9 mouse cellular contexts compared by ENCODE assay signal in genomic region chr19:38086948-38087551, GRCm38 (mm10). TPM values are rescaled to one million over a fixed set of nuclear protein-coding genes. Genes with fewer than 3 reads are reported as not detected.
DNase-seq lines count a peak whose midpoint lies in the region; ATAC-seq and TF ChIP-seq lines count a peak whose summit lies in the region.
"Had no signal": no experiment of that assay in that cellular context is flagged by ENCODE, and none has a peak within 500 bp of the region (broad histone marks: within the 10 kb centered on the region; RNA-seq: fewer than 3 reads in every experiment).

No protein-coding gene starts in this region.

- H3K4me3 ChIP-seq in heart, embryonic 11.5 days (ENCODE audit: low read depth, low read length) = no peak overlapping the region
- no peak overlapping the region for H3K4me3 ChIP-seq in kidney, embryonic 16.5 days (ENCODE audit: low read length)
- H3K4me3 ChIP-seq in lung, adult 2 months (replicated peaks; ENCODE audit: extremely low read depth, low read depth, low read length) = no peak overlapping the region

- H3K9me3 ChIP-seq in heart, embryonic 11.5 days (replicated peaks; ENCODE audit: control insufficient read depth, low read length) = no peaks in the 10 kb centered on the region
- H3K9me3 ChIP-seq in kidney, embryonic 16.5 days (ENCODE audit: low read length) = no peaks in the 10 kb centered on the region

- no peak for ATAC-seq in heart, embryonic 11.5 days (replicated peaks; ENCODE audit: insufficient number of reproducible peaks, low FRiP score, low TSS enrichment)
- peak; percentile 51 for ATAC-seq in granulocyte monocyte progenitor cell, adult 5-6 weeks (replicated peaks; ENCODE audit: poor library complexity, severe bottlenecking)
- peak; percentile 84 for ATAC-seq in kidney, embryonic 16.5 days (ENCODE audit: low FRiP score, low TSS enrichment)
- ATAC-seq in megakaryocyte-erythroid progenitor cell, adult 5-6 weeks (replicated peaks; ENCODE audit: low FRiP score, low TSS enrichment, poor library complexity, severe bottlenecking) = no peak

- 52% methylated on average over 11 of the region's 11 CpGs for WGBS in heart, embryonic 11.5 days (ENCODE audit: insufficient replicate concordance)
- WGBS in kidney, embryonic 16.5 days = 52% methylated on average over 11 of the region's 11 CpGs
- 39% methylated on average over 11 of the region's 11 CpGs for WGBS in lung, adult 2 months

- H3K4me2 ChIP-seq in heart, embryonic 11.5 days = no peak overlapping the region
- no peak overlapping the region for H3K4me2 ChIP-seq in kidney, embryonic 16.5 days (replicated peaks; ENCODE audit: low read depth, low read length)

- peak; percentile 88 for DNase-seq in heart, adult 11 months
- DNase-seq in adrenal gland, postnatal 36 days = peak; percentile 39 to 51
- DNase-seq in lung, adult 2 months = no peak
- peak; percentile 47 to 55 for DNase-seq in right cerebral cortex, postnatal 10 days (ENCODE audit: low spot score in 2 of 2)

- TF ChIP-seq CTCF in lung, adult 2 months (IDR thresholded peaks at IDR 0.05; ENCODE audit: insufficient read depth, low read length) = peak; percentile 37; the same call in 1 of the 2 replicates

- TF ChIP-seq POLR2A in lung, adult 2 months (IDR thresholded peaks at IDR 0.05; ENCODE audit: borderline replicate concordance, extremely low read depth, low read depth, low read length) = no peak

- H3K27me3 ChIP-seq in heart, embryonic 11.5 days (ENCODE audit: control insufficient read depth, insufficient read depth, low read length) = no peaks in the 10 kb centered on the region; the same call in 1 of the 2 replicates
- no peaks in the 10 kb centered on the region for H3K27me3 ChIP-seq in kidney, embryonic 16.5 days (ENCODE audit: insufficient read depth, low read length)

- H3K9ac ChIP-seq in heart, embryonic 11.5 days (ENCODE audit: low read depth, low read length) = no peak overlapping the region
- H3K9ac ChIP-seq in kidney, embryonic 16.5 days (replicated peaks; ENCODE audit: low read length) = no peak overlapping the region

- H3K27ac ChIP-seq in heart, embryonic 11.5 days (ENCODE audit: low read depth, low read length) = no peak overlapping the region
- no peak overlapping the region for H3K27ac ChIP-seq in kidney, embryonic 16.5 days (ENCODE audit: low read length)
- H3K27ac ChIP-seq: macrophage had no signal

- H3K4me1 ChIP-seq in heart, embryonic 11.5 days (ENCODE audit: control insufficient read depth, insufficient read depth, low read length) = no peaks in the 10 kb centered on the region
- peaks cover 8% of the 10 kb centered on the region; the same call in 1 of the 2 replicates for H3K4me1 ChIP-seq in kidney, embryonic 16.5 days (ENCODE audit: insufficient read depth, low read length)
- no peaks in the 10 kb centered on the region for H3K4me1 ChIP-seq in lung, adult 2 months (ENCODE audit: control insufficient read depth, insufficient read depth, low read length)

- no peaks in the 10 kb centered on the region for H3K36me3 ChIP-seq in heart, embryonic 11.5 days (ENCODE audit: control insufficient read depth, insufficient read depth, low read length)
- H3K36me3 ChIP-seq in kidney, embryonic 16.5 days (ENCODE audit: insufficient read depth, low read length) = no peaks in the 10 kb centered on the region

RNA-seq across cellular contexts. Expression of gene Ffar4, which starts 9.8 kb away (rescaled TPM):
- 0.15 TPM in 1 of 2 replicates, not detected in the other for polyA plus RNA-seq in heart, embryonic 11.5 days (2014; fragmentation: Nextera tagmentation; extraction: Ambion mirVana)
- total RNA-seq in adrenal gland, postnatal 36 days (2021) = 10 to 100 TPM in 1 of 2 experiments, 1 to 10 TPM in 1; 2.5 to 10.4 TPM
- total RNA-seq in granulocyte monocyte progenitor cell, adult 5-6 weeks (2014; fragmentation: Nextera tagmentation) = not detected in 2 replicates
- 0.47 TPM in 1 of 2 replicates, not detected in the other for total RNA-seq in granulocyte monocyte progenitor cell, adult 5-6 weeks (2017)
- polyA plus RNA-seq in kidney, embryonic 16.5 days (2015; fragmentation: Nextera tagmentation; extraction: Ambion mirVana) = 1.3 and 1.4 TPM in 2 replicates
- 21.8 and 27.8 TPM in 2 replicates for polyA plus RNA-seq in lung, adult 2 months (2012; rRNA removed)
- total RNA-seq in megakaryocyte-erythroid progenitor cell, adult 5-6 weeks (2014; fragmentation: Nextera tagmentation) = not detected in 2 replicates
- not detected in 2 replicates for total RNA-seq in megakaryocyte-erythroid progenitor cell, adult 5-6 weeks (2017)
- polyA plus RNA-seq: macrophage had no signal

RNA-seq across cellular contexts. Expression of gene Cep55, which starts 32.2 kb away (rescaled TPM):
- 28.1 and 30.5 TPM in 2 replicates for polyA plus RNA-seq in heart, embryonic 11.5 days (2014; fragmentation: Nextera tagmentation; extraction: Ambion mirVana)
- 1 to 10 TPM; 2.2 to 2.5 TPM for total RNA-seq in adrenal gland, postnatal 36 days (2021)
- 16.1 and 21.4 TPM in 2 replicates for total RNA-seq in granulocyte monocyte progenitor cell, adult 5-6 weeks (2014; fragmentation: Nextera tagmentation)
- 57.7 and 60.0 TPM in 2 replicates for total RNA-seq in granulocyte monocyte progenitor cell, adult 5-6 weeks (2017)
- polyA plus RNA-seq in kidney, embryonic 16.5 days (2015; fragmentation: Nextera tagmentation; extraction: Ambion mirVana) = 28.2 and 30.3 TPM in 2 replicates
- 0.38 and 0.40 TPM in 2 replicates for polyA plus RNA-seq in lung, adult 2 months (2012; rRNA removed)
- 3.9 and 4.6 TPM in 2 replicates for total RNA-seq in megakaryocyte-erythroid progenitor cell, adult 5-6 weeks (2014; fragmentation: Nextera tagmentation)
- 4.7 and 8.2 TPM in 2 replicates for total RNA-seq in megakaryocyte-erythroid progenitor cell, adult 5-6 weeks (2017)

RNA-seq across cellular contexts. Expression of gene Rbp4, which starts 38.0 kb away (rescaled TPM):
- 8.8 and 33.6 TPM in 2 replicates for polyA plus RNA-seq in heart, embryonic 11.5 days (2014; fragmentation: Nextera tagmentation; extraction: Ambion mirVana)
- total RNA-seq in adrenal gland, postnatal 36 days (2021) = 10 to 100 TPM; 34.5 to 39.5 TPM
- total RNA-seq in granulocyte monocyte progenitor cell, adult 5-6 weeks (2014; fragmentation: Nextera tagmentation) = not detected in 2 replicates
- total RNA-seq in granulocyte monocyte progenitor cell, adult 5-6 weeks (2017) = not detected in 2 replicates
- 5.0 and 9.1 TPM in 2 replicates for polyA plus RNA-seq in kidney, embryonic 16.5 days (2015; fragmentation: Nextera tagmentation; extraction: Ambion mirVana)
- polyA plus RNA-seq in lung, adult 2 months (2012; rRNA removed) = 38.3 and 40.4 TPM in 2 replicates
- total RNA-seq in megakaryocyte-erythroid progenitor cell, adult 5-6 weeks (2014; fragmentation: Nextera tagmentation) = not detected in 2 replicates
- not detected in 2 replicates for total RNA-seq in megakaryocyte-erythroid progenitor cell, adult 5-6 weeks (2017)
- polyA plus RNA-seq: macrophage had no signal

RNA-seq across cellular contexts. Expression of gene Myof, which starts 43.7 kb away (rescaled TPM):
- 7.4 and 8.5 TPM in 2 replicates for polyA plus RNA-seq in heart, embryonic 11.5 days (2014; fragmentation: Nextera tagmentation; extraction: Ambion mirVana)
- total RNA-seq in adrenal gland, postnatal 36 days (2021) = 10 to 100 TPM; 33.4 to 59.2 TPM
- 2.3 and 6.7 TPM in 2 replicates for total RNA-seq in granulocyte monocyte progenitor cell, adult 5-6 weeks (2014; fragmentation: Nextera tagmentation)
- total RNA-seq in granulocyte monocyte progenitor cell, adult 5-6 weeks (2017) = 1.0 and 1.1 TPM in 2 replicates
- polyA plus RNA-seq in kidney, embryonic 16.5 days (2015; fragmentation: Nextera tagmentation; extraction: Ambion mirVana) = 20.9 and 21.0 TPM in 2 replicates
- polyA plus RNA-seq in lung, adult 2 months (2012; rRNA removed) = 46.7 and 51.8 TPM in 2 replicates
- not detected in 2 replicates for total RNA-seq in megakaryocyte-erythroid progenitor cell, adult 5-6 weeks (2014; fragmentation: Nextera tagmentation)
- 0.23 and 0.53 TPM in 2 replicates for total RNA-seq in megakaryocyte-erythroid progenitor cell, adult 5-6 weeks (2017)

RNA-seq across cellular contexts. Expression of gene Pde6c, which starts 45.5 kb away (rescaled TPM):
- 0.06 TPM in 1 of 2 replicates, not detected in the other for polyA plus RNA-seq in heart, embryonic 11.5 days (2014; fragmentation: Nextera tagmentation; extraction: Ambion mirVana)
- total RNA-seq in adrenal gland, postnatal 36 days (2021) = not detected
- not detected in 2 replicates for total RNA-seq in granulocyte monocyte progenitor cell, adult 5-6 weeks (2014; fragmentation: Nextera tagmentation)
- total RNA-seq in granulocyte monocyte progenitor cell, adult 5-6 weeks (2017) = not detected in 2 replicates
- polyA plus RNA-seq in kidney, embryonic 16.5 days (2015; fragmentation: Nextera tagmentation; extraction: Ambion mirVana) = 0.10 TPM in 1 of 2 replicates, not detected in the other
- not detected in 2 replicates for polyA plus RNA-seq in lung, adult 2 months (2012; rRNA removed)
- not detected in 2 replicates for total RNA-seq in megakaryocyte-erythroid progenitor cell, adult 5-6 weeks (2014; fragmentation: Nextera tagmentation)
- total RNA-seq in megakaryocyte-erythroid progenitor cell, adult 5-6 weeks (2017) = not detected in 2 replicates
- polyA plus RNA-seq: macrophage had no signal

Comparison
In these comparisons a context has a peak if more than half of its experiments do, and no peak if none do; other contexts are left out.
1. ATAC-seq: peak in granulocyte monocyte progenitor cell, adult 5-6 weeks (single experiment) and kidney, embryonic 16.5 days (single experiment); none in heart, embryonic 11.5 days (single experiment) and megakaryocyte-erythroid progenitor cell, adult 5-6 weeks (single experiment).
2. RNA of gene Rbp4, which starts 38.0 kb away (total RNA-seq): 34.5 to 39.5 TPM in adrenal gland, postnatal 36 days; not detected in granulocyte monocyte progenitor cell, adult 5-6 weeks and not detected in megakaryocyte-erythroid progenitor cell, adult 5-6 weeks; every median in the first group is over 10 times any median in the second.